Mouse (Mus musculus): Measurements from ENCODE around the gene Lrig3.

GRCm38 (mm10) chr10:125951633-125952032 is 14.3 kb upstream of the Lrig3 start:
- TF ChIP-seq CTCF (IDR thresholded peaks at IDR 0.05; ENCODE audit: control insufficient read depth, insufficient read depth, insufficient read length) (no peak), MYOD1 (IDR thresholded peaks at IDR 0.05; ENCODE audit: control insufficient read depth, insufficient read length, low read depth) (no peak), MYOG (IDR thresholded peaks at IDR 0.05; ENCODE audit: control insufficient read depth, extremely low read depth, insufficient read length) (no peak), MAX (IDR thresholded peaks at IDR 0.05) (no peak), CEBPB (IDR thresholded peaks at IDR 0.05; ENCODE audit: low read depth) (no peak)
